Mouse (Mus musculus) midbrain, embryonic 13.5 days (tissue): ENCODE results near the gene Olfr544. TPM values are rescaled to one million over a fixed set of nuclear protein-coding genes. Genes with fewer than 3 reads are reported as not detected.

Experiments used
- polyA plus RNA-seq: library from polyadenylated mRNA; unstranded; fragments of >200 nt; fragmentation: Nextera tagmentation; extraction: Ambion mirVana; gene quantifications from 2 replicates; pipeline ENCODE4 v1.2.1, GENCODE M21; 2015

The Olfr544 gene
- polyA plus RNA-seq, 1 experiment from 2014 or later = 0.16 TPM

Other genes with a start within 250 kb of the Olfr544 start
- 14.4 and 17.6 TPM in 2 replicates for gene Rhog, start 232.3 kb downstream of the Olfr544 start, polyA plus RNA-seq
- gene Stim1, start 220.5 kb downstream of the Olfr544 start, polyA plus RNA-seq = 8.1 and 8.5 TPM in 2 replicates
- 85.6 and 86.3 TPM in 2 replicates for gene Rrm1, start 46.6 kb downstream of the Olfr544 start, polyA plus RNA-seq
- 0.55 and 0.59 TPM in 2 replicates for gene Olfr543, start 6.6 kb downstream of the Olfr544 start, polyA plus RNA-seq
- 0.30 and 0.41 TPM in 2 replicates for gene Olfr545, start 11.3 kb upstream of the Olfr544 start, polyA plus RNA-seq
- gene Olfr547, start 46.4 kb upstream of the Olfr544 start, polyA plus RNA-seq = not detected in 2 replicates
- not detected in 2 replicates for gene Olfr548-ps1, start 52.6 kb upstream of the Olfr544 start, polyA plus RNA-seq
- gene Olfr549, start 61.6 kb upstream of the Olfr544 start, polyA plus RNA-seq = not detected in 2 replicates
- 0.17 TPM in 1 of 2 replicates, not detected in the other for gene Trim21, start 77.2 kb upstream of the Olfr544 start, polyA plus RNA-seq
- gene Olfr550, start 83.1 kb upstream of the Olfr544 start, polyA plus RNA-seq = not detected in 2 replicates
- not detected in 2 replicates for gene Olfr551, start 103.6 kb upstream of the Olfr544 start, polyA plus RNA-seq
- gene Olfr552, start 109.5 kb upstream of the Olfr544 start, polyA plus RNA-seq = not detected in 2 replicates
- gene Olfr553, start 129.9 kb upstream of the Olfr544 start, polyA plus RNA-seq = not detected in 2 replicates
- gene Olfr554, start 150.1 kb upstream of the Olfr544 start, polyA plus RNA-seq = not detected in 2 replicates
- gene Olfr555, start 170.5 kb upstream of the Olfr544 start, polyA plus RNA-seq = not detected in 2 replicates
- gene Olfr556, start 176.6 kb upstream of the Olfr544 start, polyA plus RNA-seq = not detected in 2 replicates
- gene Trim68, start 199.0 kb upstream of the Olfr544 start, polyA plus RNA-seq = 7.3 and 8.0 TPM in 2 replicates
- not detected in 2 replicates for gene Olfr557, start 207.6 kb upstream of the Olfr544 start, polyA plus RNA-seq
- 0.07 TPM in 1 of 2 replicates, not detected in the other for gene Olfr558, start 213.9 kb upstream of the Olfr544 start, polyA plus RNA-seq
- gene Olfr33, start 230.8 kb upstream of the Olfr544 start, polyA plus RNA-seq = not detected in 2 replicates
- gene Olfr559, start 239.2 kb upstream of the Olfr544 start, polyA plus RNA-seq = not detected in 2 replicates